Mouse (Mus musculus) forebrain, embryonic 14.5 days (tissue): ENCODE measurements around the gene Banf2. TPM values are rescaled to one million over a fixed set of nuclear protein-coding genes. Genes with fewer than 3 reads are reported as not detected.

ENCODE experiments used
- ATAC-seq: fragments of 200-750 bp; cut with Nextera tagmentation; 2 replicates; pipeline ENCODE4 v1.8.0; 2017; ENCODE audit warnings: mild to moderate bottlenecking, moderate library complexity
- DNase-seq: peaks from one replicate; pipeline ENCODE4 v3.0.0-alpha.2; 2015; ENCODE audit warnings: low spot score
- H3K27ac ChIP-seq: fragments of 300-500 bp; sonication (generic); 2 replicates; pipeline ENCODE4 v1.5.1; 2014; ENCODE audit warnings: low read depth, mild to moderate bottlenecking, control low read depth, low read length, moderate library complexity
- H3K27me3 ChIP-seq: fragments of 300-500 bp; sonication (generic); replicated peaks from 2 replicates; pipeline ENCODE4 v1.6.1; 2014; ENCODE audit warnings: low read length, control low read depth, mixed read lengths; ENCODE audit not compliant: control insufficient read depth, insufficient read depth
- H3K36me3 ChIP-seq: fragments of 300-500 bp; sonication (generic); 2 replicates; pipeline ENCODE4 v1.6.1; 2014; ENCODE audit warnings: low read length, control low read depth; ENCODE audit not compliant: control insufficient read depth, insufficient read depth
- H3K4me1 ChIP-seq: fragments of 300-500 bp; sonication (generic); 2 replicates; pipeline ENCODE4 v1.6.1; 2014; ENCODE audit warnings: antibody characterized with exemption, low read length, control low read depth; ENCODE audit not compliant: control insufficient read depth, insufficient read depth
- H3K4me2 ChIP-seq: fragments of 300-500 bp; sonication (generic); 2 replicates; pipeline ENCODE4 v1.6.1; 2014; ENCODE audit warnings: mild to moderate bottlenecking, control low read depth, low read length
- H3K4me3 ChIP-seq: fragments of 300-500 bp; sonication (generic); 2 replicates; pipeline ENCODE4 v1.5.1; 2014; ENCODE audit warnings: low read depth, low read length, control low read depth
- H3K9ac ChIP-seq: fragments of 300-500 bp; sonication (generic); 2 replicates; pipeline ENCODE4 v1.6.1; 2014; ENCODE audit warnings: mild to moderate bottlenecking, low read length, control low read depth, moderate library complexity
- H3K9me3 ChIP-seq: fragments of 300-500 bp; sonication (generic); replicated peaks from 2 replicates; pipeline ENCODE4 v1.6.1; 2016; ENCODE audit warnings: low read length, control low read depth, mixed read lengths; ENCODE audit not compliant: control insufficient read depth
- WGBS: fragments of 180-500 bp; shearing (Covaris S2); extraction: QIAGEN DNeasy Blood & Tissue Kit; methylation state at CpG from one replicate; pipeline ENCODE4 v1.1.7; 2014; 5-methylcytosine and 5-hydroxymethylcytosine counted together
- polyA plus RNA-seq: library from polyadenylated mRNA; unstranded; fragments of >200 nt; fragmentation: Nextera tagmentation; extraction: Ambion mirVana; gene quantifications from 2 replicates; pipeline ENCODE4 v1.2.1, GENCODE M21; 2014

Gene Banf2
- polyA plus RNA-seq, 1 experiment from 2014 or later = not detected

DNA sequence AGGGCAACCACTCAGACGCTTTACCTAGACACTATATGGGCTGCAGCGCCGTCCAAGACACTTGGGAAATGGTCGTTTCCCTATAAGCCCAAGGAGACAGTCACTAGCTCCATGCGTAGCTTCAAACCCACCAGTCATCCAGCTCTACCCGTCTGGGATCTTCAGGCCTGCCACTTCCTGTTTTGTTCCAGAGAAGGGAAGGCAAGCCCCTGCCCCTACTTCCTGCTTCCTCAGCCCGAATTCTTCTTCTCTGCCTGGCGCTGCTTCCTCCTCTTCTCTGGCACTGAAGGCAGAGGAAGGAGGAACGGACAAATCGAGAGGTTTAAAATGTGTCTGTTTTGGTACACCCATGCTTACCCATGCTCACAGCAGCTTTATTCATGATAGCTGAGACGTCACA is 14.1 kb downstream of the Banf2 start:
- DNase-seq (no peak), ATAC-seq (no peak)
- H3K27me3 ChIP-seq = no peaks in the 10 kb centered on the region
- no peaks in the 10 kb centered on the region for H3K4me1 ChIP-seq
- no peak overlapping the region for H3K4me2 ChIP-seq
- H3K9ac ChIP-seq = no peak overlapping the region
- no peak overlapping the region for H3K4me3 ChIP-seq
- H3K27ac ChIP-seq = no peak overlapping the region
- WGBS = 84% methylated on average over 11 of the region's 11 CpGs
- peaks cover 5% of the 10 kb centered on the region; the same call in 1 of the 2 replicates for H3K9me3 ChIP-seq
- H3K36me3 ChIP-seq = no peaks in the 10 kb centered on the region

DNA sequence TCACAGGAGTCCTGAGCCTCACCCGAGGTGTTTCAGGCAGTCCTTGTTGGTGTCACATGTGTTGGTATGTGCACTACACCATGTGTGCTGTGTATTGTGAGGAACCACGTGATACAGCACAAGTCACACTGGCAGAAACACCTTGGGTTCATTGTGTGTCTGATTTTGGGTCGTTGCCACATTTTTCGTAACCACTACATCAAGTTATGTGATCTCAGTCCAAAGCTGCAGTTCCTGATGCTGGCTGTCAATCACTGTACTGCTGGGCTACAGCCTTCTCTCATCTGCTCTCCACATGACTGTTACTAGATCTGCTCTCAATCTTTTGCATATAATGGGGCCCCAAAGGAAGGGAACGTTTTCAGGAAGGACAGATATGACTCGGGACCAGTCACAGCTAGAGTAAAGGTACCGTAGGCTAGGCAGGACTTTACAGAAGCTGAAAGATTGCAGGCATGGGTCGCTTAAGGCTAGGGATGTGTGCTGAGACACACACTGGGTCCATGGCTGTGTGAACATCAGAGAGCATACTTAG is 17.4 kb downstream of the Banf2 start:
- ATAC-seq = no peak
- Histone ChIP-seq H3K27me3 (no peaks in the 10 kb centered on the region), H3K9me3 (no peaks in the 10 kb centered on the region), H3K4me3 (no peak overlapping the region), H3K36me3 (no peaks in the 10 kb centered on the region), H3K9ac (no peak overlapping the region), H3K4me2 (no peak overlapping the region), H3K27ac (no peak overlapping the region), H3K4me1 (no peaks in the 10 kb centered on the region)
- WGBS = 82% methylated on average over 8 of the region's 8 CpGs
- DNase-seq = no peak

DNA sequence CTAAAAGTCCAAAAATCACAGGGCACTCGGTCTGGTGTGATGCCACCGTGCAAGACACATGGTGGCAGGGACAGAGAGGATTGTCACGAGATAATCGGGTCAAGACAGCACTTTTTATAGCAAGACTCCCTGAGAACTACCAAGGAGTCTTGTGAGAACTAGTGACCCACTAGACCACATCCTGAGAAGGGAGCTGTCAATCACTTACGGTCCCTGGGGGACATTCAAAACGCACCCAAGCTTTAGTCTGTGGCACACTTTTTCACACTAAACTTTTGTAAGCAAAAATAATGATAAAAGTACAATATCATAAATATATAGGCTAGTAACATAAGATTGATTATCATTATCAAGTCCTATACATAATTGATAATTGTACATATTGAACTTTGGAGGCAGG is 18.0 kb downstream of the Banf2 start:
- Histone ChIP-seq H3K4me3 (no peak overlapping the region), H3K9ac (no peak overlapping the region), H3K27ac (no peak overlapping the region), H3K9me3 (no peaks in the 10 kb centered on the region), H3K4me1 (no peaks in the 10 kb centered on the region), H3K36me3 (no peaks in the 10 kb centered on the region), H3K27me3 (no peaks in the 10 kb centered on the region), H3K4me2 (no peak overlapping the region)
- 94% methylated on average over 6 of the region's 6 CpGs for WGBS
- ATAC-seq (no peak), DNase-seq (no peak)

DNA sequence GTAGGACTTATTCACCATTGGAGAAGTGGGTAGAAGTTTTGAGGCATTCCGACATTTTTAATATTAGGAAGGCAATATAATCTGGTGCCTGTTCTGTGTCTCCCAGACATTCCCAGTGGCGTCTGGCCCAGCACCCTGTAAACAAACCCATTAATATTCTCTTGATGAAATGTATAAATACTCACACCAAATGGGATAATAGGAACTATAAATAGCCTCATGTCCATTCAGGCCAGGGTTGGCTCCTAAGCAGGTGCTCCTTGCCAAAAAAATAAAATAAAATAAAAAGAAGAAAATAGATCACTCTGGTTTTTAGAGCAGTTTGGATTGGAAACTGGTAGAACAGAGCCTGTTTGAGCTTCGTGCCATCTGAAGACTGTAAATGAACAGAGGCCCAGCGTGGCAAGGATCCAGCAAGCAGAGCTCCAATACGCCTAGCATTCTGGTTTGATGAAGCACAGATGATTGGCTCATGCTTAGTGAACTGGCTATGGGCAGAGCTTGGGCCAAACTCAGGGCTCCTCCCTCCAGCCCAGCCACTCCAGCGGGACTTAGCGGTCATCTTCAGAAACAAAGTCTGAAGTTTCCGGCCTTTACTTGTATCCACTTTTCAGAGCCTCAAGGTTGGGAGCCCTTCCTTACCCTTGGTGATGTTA is 19.7 kb downstream of the Banf2 start:
- 73% methylated on average over 8 of the region's 8 CpGs for WGBS
- H3K9me3 ChIP-seq = no peaks in the 10 kb centered on the region
- H3K36me3 ChIP-seq = no peaks in the 10 kb centered on the region
- DNase-seq (peak; percentile 69), ATAC-seq (peak; percentile 60; the same call in 1 of the 2 replicates)
- H3K27me3 ChIP-seq = no peaks in the 10 kb centered on the region
- no peak overlapping the region for H3K9ac ChIP-seq
- H3K4me2 ChIP-seq = no peak overlapping the region
- H3K27ac ChIP-seq = no peak overlapping the region
- no peak overlapping the region for H3K4me3 ChIP-seq
- H3K4me1 ChIP-seq = no peaks in the 10 kb centered on the region

- Histone ChIP-seq H3K4me3 (no peak overlapping the region), H3K36me3 (no peaks in the 10 kb centered on the region), H3K4me2 (no peak overlapping the region), H3K4me1 (no peaks in the 10 kb centered on the region), H3K27ac (no peak overlapping the region), H3K9me3 (no peaks in the 10 kb centered on the region), H3K27me3 (no peaks in the 10 kb centered on the region), H3K9ac (no peak overlapping the region)
- DNase-seq (no peak), ATAC-seq (no peak)
- WGBS = 74% methylated on average over 2 of the region's 2 CpGs
Observed at GRCm38 (mm10) chr2:144057735-144058134, 24.9 kb downstream of the Banf2 start.

DNA sequence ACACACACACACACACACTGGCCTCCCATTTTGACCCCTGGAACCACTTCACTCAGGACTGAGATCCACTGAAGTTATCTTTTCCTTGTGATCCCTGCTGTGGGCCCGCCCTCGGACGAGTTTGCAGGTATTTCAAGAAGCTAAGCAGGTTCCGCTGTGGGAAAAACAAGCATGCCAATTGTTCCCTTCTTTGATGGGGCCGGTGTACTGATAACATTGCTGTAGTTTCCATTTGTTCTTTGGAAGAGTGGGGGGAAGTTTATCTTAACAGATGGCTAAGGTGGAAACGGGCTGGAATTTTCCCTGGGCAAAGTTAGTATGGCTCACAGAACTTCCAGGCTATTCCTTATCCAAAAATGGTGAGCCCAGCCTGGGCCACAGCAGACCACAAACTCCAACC is 28.8 kb downstream of the Banf2 start:
- H3K9me3 ChIP-seq = no peaks in the 10 kb centered on the region
- no peaks in the 10 kb centered on the region for H3K27me3 ChIP-seq
- ATAC-seq (no peak), DNase-seq (no peak)
- H3K4me1 ChIP-seq = no peaks in the 10 kb centered on the region
- no peaks in the 10 kb centered on the region for H3K36me3 ChIP-seq
- no peak overlapping the region for H3K27ac ChIP-seq
- 83% methylated on average over 6 of the region's 6 CpGs for WGBS
- no peak overlapping the region for H3K4me3 ChIP-seq
- H3K4me2 ChIP-seq = no peak overlapping the region
- H3K9ac ChIP-seq = no peak overlapping the region

DNA sequence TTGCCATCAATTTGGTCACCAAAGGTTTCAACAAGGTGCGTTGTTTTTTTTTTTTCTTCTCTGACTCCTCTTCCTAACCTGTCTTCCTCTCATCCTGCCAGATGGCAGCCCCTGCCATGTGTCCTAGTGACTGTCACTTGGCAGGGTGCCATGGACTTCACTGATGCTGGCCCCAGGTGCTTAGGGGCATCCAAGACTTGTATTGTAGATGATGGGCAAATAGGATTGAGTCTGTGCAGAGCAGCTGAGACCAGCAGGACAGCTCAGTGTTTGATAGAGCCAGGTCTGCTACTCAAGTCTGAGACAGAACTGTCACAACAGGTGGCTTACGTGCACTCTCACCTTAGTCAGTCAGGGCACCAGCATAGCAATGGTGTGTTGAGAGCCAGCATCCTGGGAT is 32.6 kb downstream of the Banf2 start:
- Histone ChIP-seq H3K4me3 (no peak overlapping the region), H3K36me3 (no peaks in the 10 kb centered on the region), H3K27me3 (no peaks in the 10 kb centered on the region), H3K9ac (no peak overlapping the region), H3K4me2 (no peak overlapping the region), H3K4me1 (no peaks in the 10 kb centered on the region), H3K9me3 (no peaks in the 10 kb centered on the region), H3K27ac (no peak overlapping the region)
- DNase-seq (no peak), ATAC-seq (no peak)
- WGBS = 92% methylated on average over 2 of the region's 2 CpGs

DNA sequence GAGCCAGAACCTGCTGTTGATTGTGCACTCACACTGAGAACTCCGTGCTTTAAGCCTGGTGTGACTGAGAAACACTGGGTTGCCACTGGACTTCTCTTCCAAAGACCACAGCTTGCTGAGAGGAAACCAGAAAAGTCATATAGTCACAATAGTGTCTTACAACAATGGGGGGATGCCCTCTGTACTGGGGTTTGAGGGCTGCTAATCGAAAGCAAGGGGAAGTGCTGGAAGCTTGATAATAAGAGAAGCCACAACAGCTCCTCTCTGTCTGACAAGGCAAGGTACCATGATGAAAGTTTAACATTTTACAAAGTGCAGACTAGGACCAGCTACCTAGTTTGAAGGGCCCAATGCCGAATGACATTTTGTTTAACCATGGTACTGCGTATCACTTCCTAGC is 36.8 kb downstream of the Banf2 start:
- Histone ChIP-seq H3K9ac (no peak overlapping the region), H3K27ac (no peak overlapping the region), H3K9me3 (no peaks in the 10 kb centered on the region), H3K4me2 (no peak overlapping the region), H3K4me3 (no peak overlapping the region), H3K4me1 (no peaks in the 10 kb centered on the region), H3K36me3 (no peaks in the 10 kb centered on the region), H3K27me3 (no peaks in the 10 kb centered on the region)
- ATAC-seq (no peak), DNase-seq (no peak)
- 87% methylated on average over 4 of the region's 4 CpGs for WGBS

- ATAC-seq = no peak
- no peaks in the 10 kb centered on the region for H3K27me3 ChIP-seq
- WGBS = 80% methylated on average over 7 of the region's 7 CpGs
Observed at GRCm38 (mm10) chr2:144070479-144070878, 37.6 kb downstream of the Banf2 start.

More at GRCm38 (mm10) chr2:144070479-144070878, 37.6 kb downstream of the Banf2 start:
- no peak for DNase-seq
- Histone ChIP-seq H3K36me3 (no peaks in the 10 kb centered on the region), H3K27ac (no peak overlapping the region), H3K4me3 (no peak overlapping the region), H3K9ac (no peak overlapping the region), H3K4me1 (no peaks in the 10 kb centered on the region), H3K4me2 (no peak overlapping the region), H3K9me3 (no peaks in the 10 kb centered on the region)
